ENCODE assay signal across 26 mouse cellular contexts in genomic region chr3:41266216-41266615, GRCm38 (mm10).
"Had no signal": no experiment of that assay in that cellular context is flagged by ENCODE, and none has a peak within 500 bp of the region (broad histone marks: within the 10 kb centered on the region; RNA-seq: fewer than 3 reads in every experiment).

No protein-coding gene starts in this region.

- ATAC-seq: forebrain, embryonic 15.5 days; forebrain, postnatal 0 days had no signal

- H3K9me3 ChIP-seq: embryonic facial prominence, embryonic 10.5 days; embryonic facial prominence, embryonic 12.5 days; embryonic facial prominence, embryonic 13.5 days; embryonic facial prominence, embryonic 15.5 days; forebrain, embryonic 10.5 days; forebrain, embryonic 12.5 days; forebrain, embryonic 15.5 days; heart, embryonic 10.5 days had no signal

- H3K9ac ChIP-seq: embryonic facial prominence, embryonic 12.5 days; embryonic facial prominence, embryonic 13.5 days; embryonic facial prominence, embryonic 15.5 days; forebrain, embryonic 12.5 days; forebrain, embryonic 15.5 days; forebrain, postnatal 0 days had no signal

- H3K4me3 ChIP-seq: embryonic facial prominence, embryonic 10.5 days; embryonic facial prominence, embryonic 12.5 days; embryonic facial prominence, embryonic 13.5 days; embryonic facial prominence, embryonic 15.5 days; erythroblast, embryonic 14.5 days; forebrain, embryonic 10.5 days; forebrain, embryonic 12.5 days; forebrain, embryonic 15.5 days; gastrocnemius, adult 2 months; heart, adult 2 months; heart, embryonic 10.5 days had no signal

- H3K27me3 ChIP-seq: embryonic facial prominence, embryonic 12.5 days; embryonic facial prominence, embryonic 13.5 days; embryonic facial prominence, embryonic 15.5 days; forebrain, embryonic 12.5 days; forebrain, embryonic 15.5 days had no signal

- H3K27ac ChIP-seq: embryonic facial prominence, embryonic 10.5 days; embryonic facial prominence, embryonic 12.5 days; embryonic facial prominence, embryonic 13.5 days; embryonic facial prominence, embryonic 15.5 days; forebrain, embryonic 10.5 days; forebrain, embryonic 12.5 days; forebrain, embryonic 15.5 days; gastrocnemius, adult 2 months; heart, adult 2 months; heart, embryonic 10.5 days had no signal

- H3K36me3 ChIP-seq: embryonic facial prominence, embryonic 10.5 days; embryonic facial prominence, embryonic 12.5 days; embryonic facial prominence, embryonic 13.5 days; embryonic facial prominence, embryonic 15.5 days; forebrain, embryonic 10.5 days; forebrain, embryonic 12.5 days; forebrain, embryonic 15.5 days; heart, embryonic 10.5 days had no signal

- DNase-seq: cerebellum, adult 8-10 months; cerebellum, adult 9-10 months; cerebellum, adult 9-11 months; cerebellum, postnatal 10 days; cerebellum, postnatal 14 days; cerebellum, postnatal 25 days; cerebellum, postnatal 36 days; embryo, embryonic 11 days; forebrain, postnatal 0 days; gastrocnemius, adult 2 months; gastrocnemius, postnatal 10 days; gastrocnemius, postnatal 14 days; gastrocnemius, postnatal 25 days; gastrocnemius, postnatal 36 days; heart, adult 18-20 months; heart, adult 2 months had no signal

- H3K4me1 ChIP-seq: embryonic facial prominence, embryonic 10.5 days; embryonic facial prominence, embryonic 12.5 days; embryonic facial prominence, embryonic 13.5 days; embryonic facial prominence, embryonic 15.5 days; forebrain, embryonic 10.5 days; forebrain, embryonic 12.5 days; forebrain, embryonic 15.5 days; heart, embryonic 10.5 days had no signal

- H3K4me2 ChIP-seq: embryonic facial prominence, embryonic 12.5 days; embryonic facial prominence, embryonic 13.5 days; embryonic facial prominence, embryonic 15.5 days; forebrain, embryonic 12.5 days; forebrain, embryonic 15.5 days; heart, embryonic 11.5 days had no signal
